Mouse (Mus musculus) limb, embryonic 14.5 days (tissue): ENCODE results near the gene Olfr1014. TPM values are rescaled to one million over a fixed set of nuclear protein-coding genes. Genes with fewer than 3 reads are reported as not detected.

Experiments
- ATAC-seq: fragments of 200-750 bp; cut with Nextera tagmentation; 2 replicates; pipeline ENCODE4 v1.8.0; 2017; ENCODE audit warnings: low read depth, moderate number of reproducible peaks, moderate TSS enrichment; ENCODE audit not compliant: low FRiP score
- DNase-seq: peaks from one replicate; pipeline ENCODE4 v3.0.0-alpha.2; 2015; ENCODE audit warnings: low spot score
- H3K27ac ChIP-seq: fragments of 300-500 bp; sonication (generic); replicated peaks from 2 replicates; pipeline ENCODE4 v1.5.1; 2014; ENCODE audit warnings: low read depth, mild to moderate bottlenecking, low read length, moderate library complexity, mixed read lengths
- H3K27me3 ChIP-seq: fragments of 300-500 bp; sonication (generic); 2 replicates; pipeline ENCODE4 v1.6.1; 2014; ENCODE audit warnings: low read length, mixed read lengths; ENCODE audit not compliant: control insufficient read depth, insufficient read depth
- H3K36me3 ChIP-seq: fragments of 300-500 bp; sonication (generic); 2 replicates; pipeline ENCODE4 v1.6.1; 2014; ENCODE audit warnings: mild to moderate bottlenecking, low read length, moderate library complexity, mixed read lengths; ENCODE audit not compliant: control insufficient read depth, insufficient read depth
- H3K4me1 ChIP-seq: fragments of 300-500 bp; sonication (generic); 2 replicates; pipeline ENCODE4 v1.6.1; 2014; ENCODE audit warnings: antibody characterized with exemption, low read length, mixed read lengths; ENCODE audit not compliant: control insufficient read depth, insufficient read depth
- H3K4me2 ChIP-seq: fragments of 300-500 bp; sonication (generic); replicated peaks from 2 replicates; pipeline ENCODE4 v1.6.1; 2014; ENCODE audit warnings: low read depth, mild to moderate bottlenecking, low read length, moderate library complexity; ENCODE audit not compliant: severe bottlenecking
- H3K4me3 ChIP-seq: fragments of 300-500 bp; sonication (generic); replicated peaks from 2 replicates; pipeline ENCODE4 v1.5.1; 2014; ENCODE audit warnings: low read length
- H3K9ac ChIP-seq: fragments of 300-500 bp; sonication (generic); 2 replicates; pipeline ENCODE4 v1.6.1; 2014; ENCODE audit warnings: mild to moderate bottlenecking, low read depth, low read length, moderate library complexity; ENCODE audit not compliant: severe bottlenecking
- H3K9me3 ChIP-seq: fragments of 300-500 bp; sonication (generic); 2 replicates; pipeline ENCODE4 v1.6.1; 2016; ENCODE audit warnings: low read length; ENCODE audit not compliant: control insufficient read depth
- POLR2A ChIP-seq: fragments of 200-500 bp; IDR thresholded peaks from 2 replicates; pipeline ENCODE4 v1.8.0; 2012; ENCODE audit warnings: inconsistent platforms, mild to moderate bottlenecking, moderate library complexity, borderline replicate concordance; ENCODE audit not compliant: insufficient read depth, insufficient read length; ENCODE audit errors: extremely low read depth
- WGBS: fragments of 180-500 bp; shearing (Covaris S2); extraction: QIAGEN DNeasy Blood & Tissue Kit; methylation state at CpG from one replicate; pipeline ENCODE4 v1.1.7; 2014; 5-methylcytosine and 5-hydroxymethylcytosine counted together
- polyA plus RNA-seq, 2 experiments: library from polyadenylated mRNA; depleted of rRNA in 1 of 2; stranded (reverse) in 1 of 2; unstranded in 1 of 2; fragments of >200 nt; fragmentation: Nextera tagmentation in 1 of 2; extraction: Ambion mirVana in 1 of 2; gene quantifications; 2 replicates each; pipeline versions ENCODE4 v1.2.1 to v1.2.3; 2012 to 2014

Olfr1014 gene
- polyA plus RNA-seq, 2 experiments: not detected

DNA sequence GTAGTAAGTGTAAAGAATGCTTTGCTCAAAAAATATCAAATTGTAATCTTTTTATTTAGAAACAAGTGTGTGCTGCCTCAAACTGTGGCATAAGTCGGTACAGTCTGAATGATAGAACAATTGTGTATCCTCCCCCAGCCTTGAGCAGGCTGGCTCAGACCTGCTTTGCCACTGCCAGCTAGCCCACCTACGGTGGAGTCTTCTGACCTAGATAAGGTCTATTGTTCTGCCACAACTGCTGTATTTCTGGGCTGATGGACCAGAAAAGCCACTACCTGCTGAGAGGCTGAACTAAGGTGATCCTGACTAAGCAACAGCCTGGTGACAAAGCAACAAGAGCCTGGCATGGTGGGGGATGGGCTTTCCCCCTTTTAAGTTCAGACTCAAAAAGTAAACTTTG, 19.8 kb downstream of the Olfr1014 start:
- TF ChIP-seq POLR2A: no peak
- no peaks in the 10 kb centered on the region for H3K4me1 ChIP-seq
- DNase-seq (no peak), ATAC-seq (no peak)
- H3K4me2 ChIP-seq: no peak overlapping the region
- H3K27ac ChIP-seq: no peak overlapping the region
- H3K9ac ChIP-seq: no peak overlapping the region
- H3K36me3 ChIP-seq: no peaks in the 10 kb centered on the region
- H3K4me3 ChIP-seq: no peak overlapping the region
- H3K9me3 ChIP-seq: no peaks in the 10 kb centered on the region
- WGBS: 67% methylated on average over 2 of the region's 2 CpGs
- no peaks in the 10 kb centered on the region for H3K27me3 ChIP-seq

DNA sequence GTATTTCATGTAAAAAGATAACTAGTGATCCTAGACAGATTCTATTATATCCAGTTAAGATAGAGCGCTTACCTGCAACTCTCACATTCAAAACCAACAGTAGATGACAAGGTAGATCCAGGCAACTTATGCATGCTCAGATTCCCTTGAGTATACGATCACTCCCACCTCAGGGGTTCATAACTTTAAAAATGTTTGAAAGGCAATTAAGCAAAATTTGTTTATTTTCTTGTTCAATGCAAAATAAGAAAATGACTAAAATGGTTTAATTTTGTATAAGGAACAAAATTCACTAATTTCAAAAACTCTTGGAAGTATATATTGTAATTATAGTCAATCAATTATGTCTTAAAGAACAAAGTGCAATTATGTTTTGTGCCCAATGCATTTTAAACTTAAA, 29.9 kb downstream of the Olfr1014 start, which contains the start of gene Olfr1016:
TSS of gene Olfr1016 (minus strand) at position 101 of the 400 bp plus-strand sequence.
- H3K27me3 ChIP-seq: no peaks in the 10 kb centered on the region
- no peak for ATAC-seq
- H3K4me1 ChIP-seq: no peaks in the 10 kb centered on the region
- no peak within 1 kb of the TSS for H3K4me2 ChIP-seq
- H3K36me3 ChIP-seq: no peaks in the 10 kb centered on the region
- no peak within 1 kb of the TSS for H3K4me3 ChIP-seq
- H3K9ac ChIP-seq: no peak within 1 kb of the TSS
- WGBS: 82% methylated on average over 2 of the region's 2 CpGs
- H3K9me3 ChIP-seq: no peaks in the 10 kb centered on the region
- no peak for DNase-seq
- H3K27ac ChIP-seq: no peak within 1 kb of the TSS
- no peak for TF ChIP-seq POLR2A

DNA sequence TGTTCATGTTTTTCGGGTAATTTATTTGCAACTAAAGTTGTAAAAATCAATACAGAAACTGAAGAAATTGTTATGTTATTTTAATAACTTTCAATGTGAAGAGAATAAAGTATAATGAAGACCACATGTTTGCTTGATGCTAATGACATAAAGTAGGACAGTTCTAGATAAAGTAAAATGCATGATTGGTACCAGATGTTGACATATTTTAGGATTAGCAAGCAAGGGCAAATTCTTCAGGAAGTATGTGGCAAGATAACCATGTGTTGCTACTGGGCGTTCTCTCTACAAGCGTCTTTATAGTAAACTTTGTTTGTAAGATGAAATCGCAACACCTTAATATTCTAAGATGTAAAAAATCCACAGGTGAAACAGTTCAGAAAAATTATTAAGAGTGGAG, 32.0 kb downstream of the Olfr1014 start:
- Histone ChIP-seq H3K9me3 (no peaks in the 10 kb centered on the region), H3K36me3 (no peaks in the 10 kb centered on the region), H3K4me3 (no peak overlapping the region), H3K4me1 (no peaks in the 10 kb centered on the region), H3K27me3 (no peaks in the 10 kb centered on the region), H3K27ac (no peak overlapping the region), H3K4me2 (no peak overlapping the region), H3K9ac (no peak overlapping the region)
- ATAC-seq: no peak
- 50% methylated on average over 4 of the region's 4 CpGs for WGBS
- DNase-seq: peak; percentile 22
- TF ChIP-seq POLR2A: no peak

DNA sequence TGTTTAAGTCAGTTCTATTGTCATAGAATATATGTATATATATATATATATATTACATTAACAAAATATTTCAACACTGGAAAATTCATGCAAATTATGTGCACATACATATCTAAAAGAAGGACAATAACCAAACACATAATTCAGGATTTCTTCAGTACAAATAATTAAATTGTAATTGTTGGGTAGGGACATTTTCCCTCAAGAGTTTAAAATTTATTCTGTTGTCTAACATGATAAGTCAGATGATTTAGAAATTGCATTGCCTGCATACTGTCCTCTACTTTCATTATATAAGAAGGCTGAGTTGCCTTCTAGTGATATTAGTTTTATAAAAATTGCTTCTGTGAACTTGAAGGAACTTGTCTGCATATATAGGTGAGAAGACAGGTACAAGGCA, 45.7 kb downstream of the Olfr1014 start, which contains the start of gene Olfr1018:
TSS of gene Olfr1018 (plus strand) at position 301 of the 400 bp plus-strand sequence.
- no peak within 1 kb of the TSS for H3K9ac ChIP-seq
- no peak within 1 kb of the TSS for H3K27ac ChIP-seq
- DNase-seq (no peak), ATAC-seq (no peak)
- no peaks in the 10 kb centered on the region for H3K36me3 ChIP-seq
- no peaks in the 10 kb centered on the region for H3K27me3 ChIP-seq
- TF ChIP-seq POLR2A: no peak
- H3K4me2 ChIP-seq: no peak within 1 kb of the TSS
- no peaks in the 10 kb centered on the region for H3K4me1 ChIP-seq
- no peaks in the 10 kb centered on the region for H3K9me3 ChIP-seq
- no peak within 1 kb of the TSS for H3K4me3 ChIP-seq

Other genes starting within 250 kb of the Olfr1014 start
- not detected in 2 replicates for gene Olfr996, start 193.5 kb upstream of the Olfr1014 start, polyA plus RNA-seq (2012; rRNA removed)
- not detected in 2 replicates for gene Olfr996, start 193.5 kb upstream of the Olfr1014 start, polyA plus RNA-seq (2014; fragmentation: Nextera tagmentation; extraction: Ambion mirVana)
- gene Olfr998, start 183.8 kb upstream of the Olfr1014 start, polyA plus RNA-seq (2012; rRNA removed): not detected in 2 replicates
- gene Olfr998, start 183.8 kb upstream of the Olfr1014 start, polyA plus RNA-seq (2014; fragmentation: Nextera tagmentation; extraction: Ambion mirVana): not detected in 2 replicates
- gene Olfr1000, start 160.8 kb upstream of the Olfr1014 start, polyA plus RNA-seq (2012; rRNA removed): not detected in 2 replicates
- not detected in 2 replicates for gene Olfr1000, start 160.8 kb upstream of the Olfr1014 start, polyA plus RNA-seq (2014; fragmentation: Nextera tagmentation; extraction: Ambion mirVana)
- not detected in 2 replicates for gene Olfr1002, start 122.0 kb upstream of the Olfr1014 start, polyA plus RNA-seq (2012; rRNA removed)
- gene Olfr1002, start 122.0 kb upstream of the Olfr1014 start, polyA plus RNA-seq (2014; fragmentation: Nextera tagmentation; extraction: Ambion mirVana): not detected in 2 replicates
- gene Olfr154, start 108.3 kb upstream of the Olfr1014 start, polyA plus RNA-seq (2012; rRNA removed): not detected in 2 replicates
- gene Olfr154, start 108.3 kb upstream of the Olfr1014 start, polyA plus RNA-seq (2014; fragmentation: Nextera tagmentation; extraction: Ambion mirVana): not detected in 2 replicates
- gene Olfr1006, start 93.9 kb upstream of the Olfr1014 start, polyA plus RNA-seq (2012; rRNA removed): not detected in 2 replicates
- gene Olfr1006, start 93.9 kb upstream of the Olfr1014 start, polyA plus RNA-seq (2014; fragmentation: Nextera tagmentation; extraction: Ambion mirVana): not detected in 2 replicates
- not detected in 2 replicates for gene Olfr1008, start 83.3 kb upstream of the Olfr1014 start, polyA plus RNA-seq (2012; rRNA removed)
- not detected in 2 replicates for gene Olfr1008, start 83.3 kb upstream of the Olfr1014 start, polyA plus RNA-seq (2014; fragmentation: Nextera tagmentation; extraction: Ambion mirVana)
- not detected in 2 replicates for gene Olfr1009, start 57.3 kb upstream of the Olfr1014 start, polyA plus RNA-seq (2012; rRNA removed)
- not detected in 2 replicates for gene Olfr1009, start 57.3 kb upstream of the Olfr1014 start, polyA plus RNA-seq (2014; fragmentation: Nextera tagmentation; extraction: Ambion mirVana)
- gene Olfr1012, start 9.9 kb upstream of the Olfr1014 start, polyA plus RNA-seq (2012; rRNA removed): not detected in 2 replicates
- not detected in 2 replicates for gene Olfr1012, start 9.9 kb upstream of the Olfr1014 start, polyA plus RNA-seq (2014; fragmentation: Nextera tagmentation; extraction: Ambion mirVana)
- gene Olfr1013, start 5.6 kb upstream of the Olfr1014 start, polyA plus RNA-seq (2012; rRNA removed): not detected in 2 replicates
- gene Olfr1013, start 5.6 kb upstream of the Olfr1014 start, polyA plus RNA-seq (2014; fragmentation: Nextera tagmentation; extraction: Ambion mirVana): not detected in 2 replicates
- gene Olfr1015, start 9.3 kb downstream of the Olfr1014 start, polyA plus RNA-seq (2012; rRNA removed): not detected in 2 replicates
- gene Olfr1015, start 9.3 kb downstream of the Olfr1014 start, polyA plus RNA-seq (2014; fragmentation: Nextera tagmentation; extraction: Ambion mirVana): not detected in 2 replicates
- gene Olfr1016, start 29.8 kb downstream of the Olfr1014 start, polyA plus RNA-seq (2012; rRNA removed): not detected in 2 replicates
- gene Olfr1016, start 29.8 kb downstream of the Olfr1014 start, polyA plus RNA-seq (2014; fragmentation: Nextera tagmentation; extraction: Ambion mirVana): not detected in 2 replicates
- not detected in 2 replicates for gene Olfr1018, start 45.8 kb downstream of the Olfr1014 start, polyA plus RNA-seq (2012; rRNA removed)
- not detected in 2 replicates for gene Olfr1018, start 45.8 kb downstream of the Olfr1014 start, polyA plus RNA-seq (2014; fragmentation: Nextera tagmentation; extraction: Ambion mirVana)
- not detected in 2 replicates for gene Olfr1019, start 72.8 kb downstream of the Olfr1014 start, polyA plus RNA-seq (2012; rRNA removed)
- gene Olfr1019, start 72.8 kb downstream of the Olfr1014 start, polyA plus RNA-seq (2014; fragmentation: Nextera tagmentation; extraction: Ambion mirVana): not detected in 2 replicates
- gene Olfr1020, start 74.3 kb downstream of the Olfr1014 start, polyA plus RNA-seq (2012; rRNA removed): not detected in 2 replicates
- not detected in 2 replicates for gene Olfr1020, start 74.3 kb downstream of the Olfr1014 start, polyA plus RNA-seq (2014; fragmentation: Nextera tagmentation; extraction: Ambion mirVana)
- not detected in 2 replicates for gene Olfr1022, start 95.9 kb downstream of the Olfr1014 start, polyA plus RNA-seq (2012; rRNA removed)
- gene Olfr1022, start 95.9 kb downstream of the Olfr1014 start, polyA plus RNA-seq (2014; fragmentation: Nextera tagmentation; extraction: Ambion mirVana): not detected in 2 replicates
- gene Olfr1023, start 112.9 kb downstream of the Olfr1014 start, polyA plus RNA-seq (2012; rRNA removed): not detected in 2 replicates
- gene Olfr1023, start 112.9 kb downstream of the Olfr1014 start, polyA plus RNA-seq (2014; fragmentation: Nextera tagmentation; extraction: Ambion mirVana): not detected in 2 replicates
- gene Olfr1024, start 132.3 kb downstream of the Olfr1014 start, polyA plus RNA-seq (2012; rRNA removed): not detected in 2 replicates
- gene Olfr1024, start 132.3 kb downstream of the Olfr1014 start, polyA plus RNA-seq (2014; fragmentation: Nextera tagmentation; extraction: Ambion mirVana): not detected in 2 replicates
- gene Olfr1025-ps1, start 142.5 kb downstream of the Olfr1014 start, polyA plus RNA-seq (2012; rRNA removed): not detected in 2 replicates
- gene Olfr1025-ps1, start 142.5 kb downstream of the Olfr1014 start, polyA plus RNA-seq (2014; fragmentation: Nextera tagmentation; extraction: Ambion mirVana): not detected in 2 replicates
- gene Olfr1026, start 148.8 kb downstream of the Olfr1014 start, polyA plus RNA-seq (2012; rRNA removed): not detected in 2 replicates
- gene Olfr1026, start 148.8 kb downstream of the Olfr1014 start, polyA plus RNA-seq (2014; fragmentation: Nextera tagmentation; extraction: Ambion mirVana): not detected in 2 replicates
- 0.01 TPM in 1 of 2 replicates, not detected in the other for gene Olfr1028, start 177.7 kb downstream of the Olfr1014 start, polyA plus RNA-seq (2012; rRNA removed)
- gene Olfr1028, start 177.7 kb downstream of the Olfr1014 start, polyA plus RNA-seq (2014; fragmentation: Nextera tagmentation; extraction: Ambion mirVana): not detected in 2 replicates
- not detected in 2 replicates for gene Olfr1029, start 201.2 kb downstream of the Olfr1014 start, polyA plus RNA-seq (2012; rRNA removed)
- not detected in 2 replicates for gene Olfr1029, start 201.2 kb downstream of the Olfr1014 start, polyA plus RNA-seq (2014; fragmentation: Nextera tagmentation; extraction: Ambion mirVana)
- gene Olfr1030, start 206.6 kb downstream of the Olfr1014 start, polyA plus RNA-seq (2012; rRNA removed): not detected in 2 replicates
- gene Olfr1030, start 206.6 kb downstream of the Olfr1014 start, polyA plus RNA-seq (2014; fragmentation: Nextera tagmentation; extraction: Ambion mirVana): not detected in 2 replicates
- gene Olfr1031, start 217.6 kb downstream of the Olfr1014 start, polyA plus RNA-seq (2012; rRNA removed): not detected in 2 replicates
- not detected in 2 replicates for gene Olfr1031, start 217.6 kb downstream of the Olfr1014 start, polyA plus RNA-seq (2014; fragmentation: Nextera tagmentation; extraction: Ambion mirVana)
- gene Olfr1032, start 232.8 kb downstream of the Olfr1014 start, polyA plus RNA-seq (2012; rRNA removed): not detected in 2 replicates
- gene Olfr1032, start 232.8 kb downstream of the Olfr1014 start, polyA plus RNA-seq (2014; fragmentation: Nextera tagmentation; extraction: Ambion mirVana): not detected in 2 replicates
- 0.67 and 0.73 TPM in 2 replicates for gene Olfr1033, start 247.9 kb downstream of the Olfr1014 start, polyA plus RNA-seq (2012; rRNA removed)
- gene Olfr1033, start 247.9 kb downstream of the Olfr1014 start, polyA plus RNA-seq (2014; fragmentation: Nextera tagmentation; extraction: Ambion mirVana): 0.39 and 1.1 TPM in 2 replicates